Mouse (Mus musculus): ENCODE results near the gene Parvb.

Gene Parvb

DNA sequence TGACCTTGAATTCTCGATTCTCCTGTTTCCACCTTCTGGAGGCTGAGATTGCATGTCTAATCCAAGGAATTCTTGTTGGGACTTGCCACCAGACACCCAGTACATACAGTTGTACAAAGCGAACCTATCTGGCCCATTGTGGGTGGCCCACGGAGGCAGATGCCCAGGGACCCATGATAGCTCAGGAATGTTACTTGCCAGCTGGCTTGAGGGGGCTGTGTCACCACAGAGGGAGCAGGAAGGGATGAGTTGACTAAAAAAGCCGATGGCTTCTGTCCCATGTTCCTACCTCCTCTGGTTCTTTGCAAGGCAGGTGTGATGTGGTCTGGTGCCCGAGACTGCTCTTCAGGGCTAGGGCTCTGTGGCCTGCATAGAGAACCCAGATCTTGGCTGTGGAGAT lies 59.3 kb downstream of the Parvb start:
- in situ Hi-C loops (cut with MseI, MboI) = no loop called here

- in situ Hi-C loops (cut with MseI, MboI) = no loop called here
Observed at GRCm38 (mm10) chr15:84293590-84293989, 61.7 kb downstream of the Parvb start.

DNA sequence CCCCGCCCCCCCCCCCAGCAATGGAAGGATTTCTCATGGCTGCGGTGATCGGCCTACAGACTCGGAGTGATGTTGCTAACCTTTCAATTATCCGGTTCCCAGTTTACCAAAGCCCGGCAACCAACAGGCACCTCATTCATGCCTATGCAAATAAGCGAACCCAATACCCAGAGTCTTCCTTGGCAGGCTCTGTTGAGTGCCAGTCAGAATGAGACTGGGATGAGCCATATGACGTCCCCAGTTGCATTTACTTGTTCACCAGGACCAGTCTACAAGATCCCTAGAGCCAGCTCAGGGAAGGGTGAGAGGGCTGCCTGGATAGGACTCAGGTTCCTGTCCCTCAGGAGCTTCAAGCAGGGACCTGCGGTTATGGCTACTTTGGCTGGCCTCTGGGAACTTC lies 62.5 kb downstream of the Parvb start:
- in situ Hi-C loops (cut with MseI, MboI) = no loop called here

GRCm38 (mm10) chr15:84295225-84295624 lies 63.4 kb downstream of the Parvb start:
- in situ Hi-C loops (cut with MseI, MboI) = no loop called here

DNA sequence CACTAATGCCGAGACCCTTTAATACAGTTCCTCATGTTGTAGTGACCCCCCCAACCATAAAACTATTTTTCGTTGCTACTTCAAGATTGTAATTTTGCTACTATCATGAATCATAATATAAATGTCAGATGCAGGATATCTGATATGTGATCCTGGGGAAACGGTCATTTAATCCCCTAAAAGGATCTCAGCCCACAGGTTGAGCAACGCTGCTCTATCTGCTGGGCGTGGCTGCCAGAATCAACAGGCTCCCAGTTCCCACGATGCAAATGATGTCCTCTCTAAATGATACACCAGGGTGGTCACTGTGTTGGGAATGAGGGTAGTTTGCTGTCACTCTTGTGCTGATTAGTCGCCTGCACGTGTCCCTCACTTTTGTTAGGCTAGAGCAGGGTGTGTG lies 65.6 kb downstream of the Parvb start:
- in situ Hi-C loops (cut with MseI, MboI) = no loop called here

- in situ Hi-C loops (cut with MseI, MboI) = no loop called here
Observed at GRCm38 (mm10) chr15:84298804-84299370, 67.0 kb downstream of the Parvb start.

DNA sequence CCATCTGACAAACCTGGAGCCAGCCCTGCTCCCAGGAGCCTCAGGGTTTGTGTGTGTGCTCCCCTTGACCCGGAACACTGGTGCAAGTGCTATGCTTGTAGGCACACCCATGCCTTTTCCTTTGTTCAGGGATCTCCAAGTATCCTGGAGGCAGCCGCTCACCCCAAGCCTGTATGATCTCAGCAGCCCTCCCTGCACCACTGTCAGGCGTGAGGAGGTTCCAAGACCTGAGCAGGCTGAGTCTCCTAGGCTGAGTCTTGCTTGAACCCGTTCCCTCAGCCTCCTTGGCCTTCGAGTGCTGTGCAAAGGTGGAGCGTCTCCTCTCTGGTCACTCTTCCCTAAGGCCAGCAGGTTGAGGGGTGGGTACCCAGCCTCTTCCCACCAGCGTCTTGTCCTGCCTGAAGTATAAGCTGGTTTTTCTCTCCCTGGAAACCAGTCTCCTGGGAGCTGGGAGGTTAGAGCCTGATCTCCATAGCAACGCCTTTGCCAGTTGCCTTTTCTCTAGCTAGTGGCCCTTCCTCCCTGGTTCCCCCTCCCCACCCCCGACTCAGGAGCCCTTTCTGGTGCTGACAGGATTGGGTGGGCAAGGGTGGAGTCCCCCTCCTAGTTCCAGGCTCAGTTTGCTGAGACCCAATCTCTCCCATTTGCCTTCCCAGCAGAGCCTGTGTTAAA lies 68.0 kb downstream of the Parvb start:
- in situ Hi-C loops (cut with MseI, MboI) = no loop called here

GRCm38 (mm10) chr15:84300591-84300990 lies 68.7 kb downstream of the Parvb start:
- in situ Hi-C loops (cut with MseI, MboI) = no loop called here

- in situ Hi-C loops (cut with MseI, MboI) = no loop called here
Observed at GRCm38 (mm10) chr15:84301026-84301425, 69.2 kb downstream of the Parvb start.

GRCm38 (mm10) chr15:84301641-84302420 lies 70.0 kb downstream of the Parvb start:
- in situ Hi-C loops (cut with MseI, MboI) = no loop called here

GRCm38 (mm10) chr15:84303264-84303663 lies 71.4 kb downstream of the Parvb start:
- in situ Hi-C loops (cut with MseI, MboI) = no loop called here

DNA sequence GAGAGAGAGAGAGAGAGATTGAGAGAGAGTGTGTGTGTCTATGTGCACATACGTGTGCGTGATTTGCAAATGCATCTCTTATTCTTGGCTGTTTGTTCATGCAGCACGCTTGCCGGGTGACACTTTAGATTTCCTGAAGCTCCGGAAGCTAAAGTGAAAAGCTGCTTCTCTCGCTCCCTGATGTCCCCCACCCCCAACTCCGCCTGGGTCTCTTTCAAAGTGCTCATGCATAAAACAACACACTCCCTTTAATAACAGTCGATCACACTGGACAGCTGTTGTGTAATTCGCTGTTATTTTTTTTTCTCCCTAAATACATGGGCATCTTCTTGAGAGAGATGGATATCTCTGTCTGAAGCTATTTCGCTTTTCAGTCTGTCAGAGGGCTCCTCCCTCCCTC lies 73.5 kb downstream of the Parvb start:
- in situ Hi-C loops (cut with MseI, MboI) = no loop called here

DNA sequence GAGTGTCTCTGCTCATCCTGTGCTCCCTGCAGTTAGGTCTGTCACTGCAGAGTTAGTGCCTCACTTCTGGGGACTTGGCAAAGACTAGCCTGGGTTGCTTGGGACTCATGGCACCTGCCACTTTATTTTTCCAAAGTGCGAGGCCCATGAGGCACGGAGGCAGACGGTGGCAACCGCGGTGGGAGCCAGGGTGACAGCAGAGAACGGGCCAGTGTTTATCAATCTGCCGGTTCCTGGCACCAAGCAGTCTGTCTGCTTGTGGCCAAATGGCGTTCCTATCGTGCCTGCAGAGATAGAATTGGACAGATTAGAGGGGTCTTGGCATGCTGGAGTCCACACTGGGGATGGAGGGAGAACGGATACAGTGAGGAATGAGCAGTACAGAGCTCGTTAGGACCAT lies 78.4 kb downstream of the Parvb start:
- in situ Hi-C loops (cut with MseI, MboI) = no loop called here

DNA sequence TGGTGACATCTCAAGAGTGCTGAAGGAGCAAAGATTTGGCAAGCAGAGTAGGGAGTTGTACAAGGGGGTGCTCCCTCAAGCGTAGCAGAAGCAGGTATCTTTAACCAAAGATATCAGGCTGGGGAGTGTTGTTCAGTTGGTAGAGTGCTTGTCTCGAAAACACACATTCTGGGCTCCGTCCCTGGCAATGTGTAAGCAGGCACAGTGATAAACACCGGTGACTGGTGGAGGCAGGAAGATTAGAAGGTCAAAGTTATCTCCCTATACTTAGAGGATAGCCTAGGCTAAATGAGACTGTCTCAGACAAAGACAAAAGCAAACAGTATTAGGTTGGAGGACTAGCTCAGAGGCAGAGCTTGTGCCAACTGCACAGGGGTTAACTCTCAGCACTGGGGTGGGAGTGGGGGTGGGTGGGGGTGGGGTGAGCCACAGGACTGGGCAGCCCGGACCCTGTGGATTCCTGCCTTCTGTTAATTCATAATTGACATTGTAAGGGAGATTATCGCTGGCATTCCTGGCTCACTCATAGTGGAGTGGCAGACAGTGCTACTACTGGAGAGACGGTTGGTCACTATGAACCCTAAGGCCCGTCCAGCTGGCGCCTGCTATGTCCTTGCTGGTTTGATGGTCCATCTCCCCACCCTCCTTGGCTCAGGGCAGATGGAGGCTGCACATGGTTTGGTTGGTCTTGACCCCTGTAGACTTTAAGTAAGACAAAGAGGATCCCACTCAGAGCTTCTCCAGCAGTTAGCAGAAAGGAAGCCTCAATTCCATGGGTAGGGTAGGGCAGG lies 79.6 kb downstream of the Parvb start:
- in situ Hi-C loops (cut with MseI, MboI) = no loop called here

DNA sequence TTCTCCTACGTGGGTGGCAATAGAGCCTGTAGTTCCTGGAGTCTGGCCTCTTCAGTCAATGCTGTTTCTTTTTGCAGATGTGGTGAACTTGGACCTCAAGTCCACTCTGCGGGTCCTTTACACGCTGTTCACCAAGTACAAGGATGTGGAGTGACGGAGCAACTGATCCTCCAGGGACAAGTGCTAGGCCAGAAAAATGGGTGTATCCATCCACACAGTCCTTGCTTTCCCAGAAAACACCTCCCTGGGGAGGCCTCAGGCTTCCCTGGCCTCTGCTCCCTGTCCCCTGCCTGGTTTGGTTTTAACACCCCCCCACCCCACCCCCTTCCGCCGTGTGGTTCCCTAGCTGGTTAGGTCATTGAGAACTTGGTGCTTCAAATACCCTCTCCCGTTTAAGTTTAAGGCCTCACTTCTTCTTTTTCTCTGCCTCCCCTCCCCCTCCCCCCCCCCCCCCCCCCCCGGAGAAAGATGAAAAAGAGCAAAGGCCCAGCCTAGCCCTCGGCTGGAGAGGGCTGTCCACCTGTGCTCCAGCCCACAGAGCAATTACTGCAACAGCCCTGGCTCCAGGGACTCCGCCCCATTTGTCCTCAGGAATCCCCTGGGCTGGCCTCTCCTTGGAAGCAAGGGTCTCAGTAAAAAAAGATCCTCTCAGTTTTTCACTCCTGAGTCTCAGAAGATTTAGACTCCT lies 81.2 kb downstream of the Parvb start:
- in situ Hi-C loops (cut with MseI, MboI) = no loop called here

GRCm38 (mm10) chr15:84313566-84313878 lies 81.7 kb downstream of the Parvb start:
- in situ Hi-C loops (cut with MseI, MboI) = no loop called here

GRCm38 (mm10) chr15:84314420-84315080 lies 82.7 kb downstream of the Parvb start:
- in situ Hi-C loops (cut with MseI, MboI) = no loop called here

DNA sequence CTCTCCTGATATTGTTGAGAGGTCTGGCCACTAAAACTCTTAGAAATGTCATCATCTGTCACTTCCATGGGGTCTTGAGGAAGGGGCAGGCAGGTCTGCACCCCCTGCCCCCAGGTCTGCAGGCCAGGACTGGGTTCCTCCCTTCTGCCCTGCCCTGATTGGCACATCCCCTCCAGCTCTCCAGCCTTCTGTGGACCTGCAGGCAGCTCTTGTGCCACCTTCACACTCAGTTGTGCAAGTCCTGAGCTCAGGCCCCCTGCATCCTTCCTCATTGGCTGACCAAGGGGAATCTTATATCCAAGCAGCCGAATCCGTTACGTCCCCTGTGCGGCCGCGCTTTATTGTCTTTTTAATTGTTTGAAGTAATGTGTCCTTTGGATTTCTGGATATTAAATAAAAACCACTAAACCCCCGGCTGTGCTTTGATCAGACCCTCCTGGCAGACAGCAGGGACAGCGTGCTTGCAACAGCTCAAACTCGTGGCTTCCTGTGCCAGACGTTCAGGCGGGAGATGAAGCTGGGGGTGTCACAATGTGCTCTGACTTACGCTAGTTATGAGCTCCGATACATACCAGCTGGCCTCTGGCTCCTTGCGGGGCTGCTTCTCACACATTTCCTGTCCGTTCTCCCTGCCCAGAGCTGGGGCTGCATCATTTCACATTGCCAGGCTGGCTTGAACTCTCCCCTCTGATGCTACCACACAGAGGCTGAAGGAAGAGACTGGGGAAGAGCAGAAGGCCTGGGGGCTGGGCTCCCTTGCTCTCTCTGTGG lies 83.6 kb downstream of the Parvb start:
- in situ Hi-C loops (cut with MseI, MboI) = no loop called here

GRCm38 (mm10) chr15:84319393-84319792 lies 87.5 kb downstream of the Parvb start:
- in situ Hi-C loops (cut with MseI, MboI) = no loop called here

GRCm38 (mm10) chr15:84321544-84322174 lies 89.8 kb downstream of the Parvb start:
- in situ Hi-C loops (cut with MseI, MboI) = no loop called here
